Mouse (Mus musculus) lung, adult 2 months (tissue): ENCODE measurements around the gene Cdh6. TPM values are rescaled to one million over a fixed set of nuclear protein-coding genes. Genes with fewer than 3 reads are reported as not detected.

ENCODE experiments used
- DNase-seq: peaks from one replicate; pipeline ENCODE4 v3.0.0; 2022
- H3K4me1 ChIP-seq: fragments of 200-500 bp; 2 replicates; pipeline ENCODE4 v1.6.1; 2011; ENCODE audit warnings: low read length; ENCODE audit not compliant: control insufficient read depth, insufficient read depth
- H3K4me3 ChIP-seq: fragments of 200-500 bp; replicated peaks from 2 replicates; pipeline ENCODE3; 2011; ENCODE audit warnings: low read depth, mild to moderate bottlenecking, control low read depth, low read length; ENCODE audit errors: extremely low read depth
- CTCF ChIP-seq: fragments of 200-500 bp; IDR thresholded peaks from 2 replicates; pipeline ENCODE4 v1.5.1; 2011; ENCODE audit warnings: mild to moderate bottlenecking, low read length, control low read depth; ENCODE audit not compliant: insufficient read depth
- POLR2A ChIP-seq: fragments of 200-500 bp; IDR thresholded peaks from 2 replicates; pipeline ENCODE4 v1.6.1; 2011; ENCODE audit warnings: low read depth, mild to moderate bottlenecking, control low read depth, low read length, borderline replicate concordance; ENCODE audit errors: extremely low read depth
- WGBS: fragments of 180-500 bp; shearing (Covaris S2); methylation state at CpG from one replicate; pipeline ENCODE4 v1.1.7; 2018; 5-methylcytosine and 5-hydroxymethylcytosine counted together
- polyA plus RNA-seq: library from polyadenylated mRNA; depleted of rRNA; stranded (reverse); fragments of >200 nt; gene quantifications from 2 replicates; pipeline ENCODE4 v1.2.3, GENCODE M21; 2012

Cdh6 gene
- polyA plus RNA-seq, 1 experiment = 0.41 TPM

GRCm38 (mm10) chr15:13097861-13098260, 75.6 kb downstream of the Cdh6 start:
- Histone ChIP-seq H3K4me1 (no peaks in the 10 kb centered on the region), H3K4me3 (no peak overlapping the region)
- TF ChIP-seq CTCF (no peak), POLR2A (no peak)
- WGBS = 68% methylated on average over 6 of the region's 6 CpGs
- DNase-seq = no peak

- TF ChIP-seq POLR2A = no peak
- TF ChIP-seq CTCF = no peak
- no peak for DNase-seq
- 66% methylated on average over 9 of the region's 9 CpGs for WGBS
- Histone ChIP-seq H3K4me3 (no peak overlapping the region), H3K4me1 (no peaks in the 10 kb centered on the region)
Observed at GRCm38 (mm10) chr15:13095406-13095805, 78.1 kb downstream of the Cdh6 start.

GRCm38 (mm10) chr15:13094881-13095256, 78.6 kb downstream of the Cdh6 start:
- Histone ChIP-seq H3K4me1 (no peaks in the 10 kb centered on the region), H3K4me3 (no peak overlapping the region)
- WGBS = 47% methylated on average over 7 of the region's 7 CpGs
- TF ChIP-seq POLR2A (no peak), CTCF (no peak)
- no peak for DNase-seq

GRCm38 (mm10) chr15:13093954-13094880, 79.3 kb downstream of the Cdh6 start:
- Histone ChIP-seq H3K4me3 (no peak overlapping the region), H3K4me1 (no peaks in the 10 kb centered on the region)
- no peak for DNase-seq
- WGBS = 86% methylated on average over 19 of the region's 19 CpGs
- TF ChIP-seq POLR2A = no peak
- no peak for TF ChIP-seq CTCF

- DNase-seq = no peak
- WGBS = 89% methylated on average over 13 of the region's 13 CpGs
- TF ChIP-seq POLR2A = no peak
- no peak for TF ChIP-seq CTCF
- no peak overlapping the region for H3K4me3 ChIP-seq
- no peaks in the 10 kb centered on the region for H3K4me1 ChIP-seq
Observed at GRCm38 (mm10) chr15:13092064-13092463, 81.4 kb downstream of the Cdh6 start.

- DNase-seq = peak; percentile 4
Observed at GRCm38 (mm10) chr15:13088504-13089058, 84.9 kb downstream of the Cdh6 start.

GRCm38 (mm10) chr15:13084746-13085145, 88.7 kb downstream of the Cdh6 start:
- DNase-seq = no peak
- TF ChIP-seq CTCF = no peak
- no peak for TF ChIP-seq POLR2A
- 86% methylated on average over 9 of the region's 9 CpGs for WGBS
- Histone ChIP-seq H3K4me1 (no peaks in the 10 kb centered on the region), H3K4me3 (no peak overlapping the region)

More at GRCm38 (mm10) chr15:13088504-13089058, 84.9 kb downstream of the Cdh6 start:
- Histone ChIP-seq H3K4me1 (no peaks in the 10 kb centered on the region), H3K4me3 (no peak overlapping the region)
- TF ChIP-seq CTCF = peak; percentile 39; the same call in 1 of the 2 replicates
- no peak for TF ChIP-seq POLR2A
- WGBS = 54% methylated on average over 7 of the region's 7 CpGs

GRCm38 (mm10) chr15:13076908-13077669, 96.4 kb downstream of the Cdh6 start:
- DNase-seq = no peak
- no peaks in the 10 kb centered on the region for H3K4me1 ChIP-seq
- TF ChIP-seq POLR2A (no peak), CTCF (no peak)
- WGBS = 46% methylated on average over 8 of the region's 8 CpGs
- no peak overlapping the region for H3K4me3 ChIP-seq

GRCm38 (mm10) chr15:13074047-13074446, 99.4 kb downstream of the Cdh6 start:
- WGBS = 68% methylated on average over 4 of the region's 4 CpGs
- TF ChIP-seq CTCF = no peak
- Histone ChIP-seq H3K4me3 (no peak overlapping the region), H3K4me1 (no peaks in the 10 kb centered on the region)
- no peak for DNase-seq
